Mouse (Mus musculus) NIH3T3 (cell line): ENCODE measurements at regions not wholly inside any gene's neighbourhood (a gene's known extent, or its start where the extent isn't known, plus 50 kb on each side); places are given as distances from the start of the nearest gene placed in this dataset.

ENCODE experiments used
- DNase-seq: peaks from one replicate; pipeline ENCODE4 v3.0.0-alpha.2; 2012; ENCODE audit warnings: low read depth

- DNase-seq, result no peak
Observed at GRCm38 (mm10) chr6:68631787-68632186, 1096.2 kb upstream of the Tacstd2 start.

- peak; percentile 4 for DNase-seq
Observed at GRCm38 (mm10) chr6:68606033-68606432, 1070.4 kb upstream of the Tacstd2 start.
